Comparison of ENCODE assay signal across 8 mouse cellular contexts in the genomic region with DNA sequence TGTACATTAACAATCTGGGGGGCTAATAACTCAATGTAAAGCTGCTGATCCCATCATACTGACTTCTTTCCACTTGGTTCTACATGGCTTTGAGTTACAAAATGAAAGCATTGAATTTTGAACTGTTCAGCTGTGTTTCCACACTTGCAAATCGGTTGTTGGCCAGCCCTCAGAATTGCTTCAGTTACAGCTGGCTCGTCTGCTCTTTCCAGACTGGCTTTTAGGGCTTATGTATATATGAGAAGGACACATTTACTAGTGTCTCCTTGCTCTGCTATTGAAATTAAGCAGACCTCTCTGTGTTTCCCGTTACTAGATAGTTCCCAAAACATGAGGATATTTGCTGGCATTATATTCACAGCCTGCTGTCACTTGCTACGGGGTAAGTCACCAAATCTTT. TPM values are rescaled to one million over a fixed set of nuclear protein-coding genes. Genes with fewer than 3 reads are reported as not detected.
DNase-seq lines count a peak whose midpoint lies in the region; ATAC-seq and TF ChIP-seq lines count a peak whose summit lies in the region.
"Had no signal": no experiment of that assay in that cellular context is flagged by ENCODE, and none has a peak within 500 bp of the region (broad histone marks: within the 10 kb centered on the region; RNA-seq: fewer than 3 reads in every experiment).

No protein-coding gene starts in this region.

- ATAC-seq in liver, embryonic 15.5 days (ENCODE audit: insufficient read depth): no peak
- ATAC-seq in midbrain, embryonic 15.5 days (replicated peaks): no peak

- peaks cover 50% of the 10 kb centered on the region for H3K79me2 ChIP-seq in CH12.LX (replicated peaks; ENCODE audit: control insufficient read depth, extremely low read depth, insufficient read depth, poor library complexity, severe bottlenecking)

- dilution Hi-C loops in CH12.LX (cut with MboI; ENCODE audit: extremely low pct_ligation_motif_present, extremely low pct_unique_long_range_greater_than_20kb, low sequenced_read_pairs): no loop called here

- no peak for TF ChIP-seq EP300 in CH12.LX (IDR thresholded peaks at IDR 0.05; ENCODE audit: low read length)

- no peak for TF ChIP-seq RAD21 in CH12.LX (IDR thresholded peaks at IDR 0.05; ENCODE audit: low read depth, low read length)

- in situ Hi-C loops in CH12.LX (cut with MboI; ENCODE audit: low pct_ligation_motif_present, low pct_unique_long_range_greater_than_20kb, low sequenced_read_pairs): loop anchor here (5.0 to 25.0 kb wide), 3 partner anchors 120 to 585 kb away; a partner anchor contains a TSS

- no peaks in the 10 kb centered on the region for H3K9me3 ChIP-seq in CH12.LX (replicated peaks; ENCODE audit: low read length)
- H3K9me3 ChIP-seq in liver, embryonic 15.5 days (replicated peaks): no peaks in the 10 kb centered on the region
- no peaks in the 10 kb centered on the region for H3K9me3 ChIP-seq in midbrain, embryonic 15.5 days

- 0 out of 2 replicates have a peak, but pooled peaks cover 2% of the 10 kb centered on the region for H3K4me1 ChIP-seq in kidney, adult 2 months (ENCODE audit: control insufficient read depth, insufficient read depth, low read length)
- H3K4me1 ChIP-seq in CH12.LX (ENCODE audit: control insufficient read depth in 1 of 2, insufficient read depth in 2 of 2): peaks cover 17 to 36% of the 10 kb centered on the region in 2 experiments
- peaks cover 27% of the 10 kb centered on the region for H3K4me1 ChIP-seq in liver, embryonic 15.5 days (replicated peaks)
- peaks cover 5% of the 10 kb centered on the region for H3K4me1 ChIP-seq in midbrain, embryonic 15.5 days

- no peak overlapping the region for H3K27ac ChIP-seq in kidney, adult 2 months (ENCODE audit: insufficient read depth, low read depth, low read length)
- H3K27ac ChIP-seq in CH12.LX (ENCODE audit: insufficient read depth, low read depth): peak overlapping the region; percentile 85; the same call in 1 of the 2 replicates
- H3K27ac ChIP-seq in liver, embryonic 15.5 days (replicated peaks): peak overlapping the region; percentile 51
- H3K27ac ChIP-seq in midbrain, embryonic 15.5 days: no peak overlapping the region

- peak overlapping the region; percentile 20 for H3K4me3 ChIP-seq in kidney, adult 2 months (ENCODE audit: insufficient read depth, low read depth, low read length)
- H3K4me3 ChIP-seq in CH12.LX (replicated peaks in 1 of 3; ENCODE audit: low read depth in 2 of 3, low read length in 2 of 3, poor library complexity in 1 of 3): peak overlapping the region; percentile 53 to 71 (median 63)
- H3K4me3 ChIP-seq in liver, embryonic 15.5 days (replicated peaks): peak overlapping the region; percentile 34
- H3K4me3 ChIP-seq in midbrain, embryonic 15.5 days: no peak overlapping the region

- H3K27me3 ChIP-seq in kidney, adult 2 months (replicated peaks; ENCODE audit: control insufficient read depth, insufficient read depth, low read length): no peaks in the 10 kb centered on the region
- H3K27me3 ChIP-seq in CH12.LX (replicated peaks): no peaks in the 10 kb centered on the region
- H3K27me3 ChIP-seq in liver, embryonic 15.5 days: no peaks in the 10 kb centered on the region
- no peaks in the 10 kb centered on the region for H3K27me3 ChIP-seq in midbrain, embryonic 15.5 days (replicated peaks)

- H3K4me2 ChIP-seq in CH12.LX (ENCODE audit: insufficient read depth, low read depth, poor library complexity, severe bottlenecking): peak overlapping the region; percentile 98
- peak overlapping the region; percentile 44 for H3K4me2 ChIP-seq in liver, embryonic 15.5 days
- no peak overlapping the region for H3K4me2 ChIP-seq in midbrain, embryonic 15.5 days

- WGBS in kidney, adult 2 months: 42% methylated on average over 4 of the region's 4 CpGs
- WGBS in liver, embryonic 15.5 days (ENCODE audit: insufficient replicate concordance): 44% methylated on average over 4 of the region's 4 CpGs
- 76% methylated on average over 4 of the region's 4 CpGs for WGBS in midbrain, embryonic 15.5 days

- peak; percentile 17 for DNase-seq in kidney, adult 2 months
- no peak for DNase-seq in kidney, postnatal 4 days
- no peak for DNase-seq in CH12.LX (ENCODE audit: extremely low read depth)
- DNase-seq in brain, embryonic 14.5 days (ENCODE audit: low read depth): peak; percentile 61
- DNase-seq in Muller cell, postnatal 12 days (ENCODE audit: inconsistent ontology term): no peak

- peak overlapping the region; percentile 88 for H3K9ac ChIP-seq in CH12.LX (ENCODE audit: insufficient read depth, low read depth)
- H3K9ac ChIP-seq in liver, embryonic 15.5 days: peak overlapping the region; percentile 5; the same call in 1 of the 2 replicates
- H3K9ac ChIP-seq in midbrain, embryonic 15.5 days: no peak overlapping the region

- no peaks in the 10 kb centered on the region for H3K36me3 ChIP-seq in kidney, adult 2 months (ENCODE audit: control insufficient read depth, insufficient read depth, low read length)
- H3K36me3 ChIP-seq in CH12.LX (replicated peaks in 1 of 2; ENCODE audit: control insufficient read depth in 1 of 2, insufficient read depth in 1 of 2, low read length in 1 of 2): peaks cover 6 to 28% of the 10 kb centered on the region in 2 experiments
- H3K36me3 ChIP-seq in liver, embryonic 15.5 days (replicated peaks): no peaks in the 10 kb centered on the region
- H3K36me3 ChIP-seq in midbrain, embryonic 15.5 days (replicated peaks): no peaks in the 10 kb centered on the region

- no peak for TF ChIP-seq CTCF in kidney, adult 2 months (conservative IDR thresholded peaks at IDR 0.05; ENCODE audit: insufficient read depth, insufficient read length, low read depth, low read length)
- no peak for TF ChIP-seq CTCF in CH12.LX (conservative IDR thresholded peaks at IDR 0.05 in 1 of 2, IDR thresholded peaks at IDR 0.05 in 1 of 2; ENCODE audit: low read depth in 2 of 2, low read length in 2 of 2)
- no peak for TF ChIP-seq CTCF in brain, embryonic 14.5 days (IDR thresholded peaks at IDR 0.05; ENCODE audit: borderline replicate concordance, extremely low read depth, insufficient read depth, insufficient read length)

- no peak for TF ChIP-seq POLR2A in kidney, adult 2 months (IDR thresholded peaks at IDR 0.05; ENCODE audit: low read depth, low read length)
- TF ChIP-seq POLR2A in CH12.LX (IDR thresholded peaks at IDR 0.05; ENCODE audit: low read depth, low read length): no peak
- TF ChIP-seq POLR2A in brain, embryonic 14.5 days (IDR thresholded peaks at IDR 0.05; ENCODE audit: borderline replicate concordance, extremely low read depth, insufficient read depth, insufficient read length, poor library complexity, severe bottlenecking): no peak

TF ChIP-seq in CH12.LX, 34 proteins besides CTCF, POLR2A, EP300 and RAD21 (continues in another document):
- TF ChIP-seq ZMIZ1 (IDR thresholded peaks at IDR 0.05; ENCODE audit: low read depth, low read length) (no peak), ZKSCAN1 (IDR thresholded peaks at IDR 0.05; ENCODE audit: borderline replicate concordance, low read depth, low read length) (no peak), PAX5 (IDR thresholded peaks at IDR 0.05; ENCODE audit: low read length) (no peak), GABPA (IDR thresholded peaks at IDR 0.05; ENCODE audit: insufficient replicate concordance, low read depth, low read length) (no peak), ZNF384 (IDR thresholded peaks at IDR 0.05; ENCODE audit: low read depth, low read length) (no peak), HCFC1 (IDR thresholded peaks at IDR 0.05; ENCODE audit: low read depth, low read length) (no peak), TCF12 (IDR thresholded peaks at IDR 0.05; ENCODE audit: low read depth, low read length) (0 out of 2 replicates have a peak, but pooled peaks have one; percentile 11)

RNA-seq across cellular contexts. Expression of a gene that starts 4.9 kb away (rescaled TPM):
- polyA plus RNA-seq in kidney, adult 2 months (2012; rRNA removed): 2.5 and 4.3 TPM in 2 replicates
- total RNA-seq in CH12.LX (2012; rRNA removed): 4.7 and 6.7 TPM in 2 replicates
- total RNA-seq in CH12.LX (2014; rRNA removed): 7.4 and 8.6 TPM in 2 replicates
- polyA plus RNA-seq in CH12.LX (2012; ENCODE audit: insufficient read length, low read depth): 14.7 and 15.9 TPM in 2 replicates
- polyA plus RNA-seq in brain, embryonic 14.5 days (2012; rRNA removed): 1.00 and 1.1 TPM in 2 replicates
- polyA plus RNA-seq in liver, embryonic 15.5 days (2015; fragmentation: Nextera tagmentation; extraction: Ambion mirVana): 0.76 and 1.1 TPM in 2 replicates
- polyA plus RNA-seq in midbrain, embryonic 15.5 days (2015; fragmentation: Nextera tagmentation; extraction: Ambion mirVana): 0.77 and 0.83 TPM in 2 replicates
- polyA plus RNA-seq: limb, embryonic 11.5 days had no signal

RNA-seq across cellular contexts. Expression of a gene that starts 4.9 kb away (rescaled TPM):
- 25.2 and 30.8 TPM in 2 replicates for polyA plus RNA-seq in kidney, adult 2 months (2012; rRNA removed)
- 27.7 and 31.3 TPM in 2 replicates for total RNA-seq in CH12.LX (2012; rRNA removed)
- total RNA-seq in CH12.LX (2014; rRNA removed): 27.9 and 33.0 TPM in 2 replicates
- polyA plus RNA-seq in CH12.LX (2012; ENCODE audit: insufficient read length, low read depth): 38.3 and 40.6 TPM in 2 replicates
- polyA plus RNA-seq in brain, embryonic 14.5 days (2012; rRNA removed): 50.7 and 63.5 TPM in 2 replicates
- polyA plus RNA-seq in liver, embryonic 15.5 days (2015; fragmentation: Nextera tagmentation; extraction: Ambion mirVana): 28.9 and 29.8 TPM in 2 replicates
- polyA plus RNA-seq in midbrain, embryonic 15.5 days (2015; fragmentation: Nextera tagmentation; extraction: Ambion mirVana): 76.6 and 85.7 TPM in 2 replicates

RNA-seq across cellular contexts. Expression of a gene that starts 37.7 kb away (rescaled TPM):
- 0.11 TPM in 1 of 2 replicates, not detected in the other for polyA plus RNA-seq in kidney, adult 2 months (2012; rRNA removed)
- total RNA-seq in CH12.LX (2012; rRNA removed) (not detected in 2 replicates), CH12.LX (2014; rRNA removed) (not detected in 2 replicates)
- polyA plus RNA-seq in CH12.LX (2012; ENCODE audit: insufficient read length, low read depth): not detected in 2 replicates
- polyA plus RNA-seq in brain, embryonic 14.5 days (2012; rRNA removed): 1.3 and 1.5 TPM in 2 replicates
- not detected in 2 replicates for polyA plus RNA-seq in liver, embryonic 15.5 days (2015; fragmentation: Nextera tagmentation; extraction: Ambion mirVana)
- 2.4 and 2.5 TPM in 2 replicates for polyA plus RNA-seq in midbrain, embryonic 15.5 days (2015; fragmentation: Nextera tagmentation; extraction: Ambion mirVana)
- polyA plus RNA-seq: limb, embryonic 11.5 days had no signal

RNA-seq across cellular contexts. Expression of a gene that starts 38.6 kb away (rescaled TPM):
- polyA plus RNA-seq in kidney, adult 2 months (2012; rRNA removed): 0.17 TPM in 1 of 2 replicates, not detected in the other
- 1.6 and 1.7 TPM in 2 replicates for total RNA-seq in CH12.LX (2012; rRNA removed)
- 1.4 and 2.4 TPM in 2 replicates for total RNA-seq in CH12.LX (2014; rRNA removed)
- polyA plus RNA-seq in CH12.LX (2012; ENCODE audit: insufficient read length, low read depth): 4.6 and 5.5 TPM in 2 replicates
- 0.10 TPM in 1 of 2 replicates, not detected in the other for polyA plus RNA-seq in brain, embryonic 14.5 days (2012; rRNA removed)
- not detected in 2 replicates for polyA plus RNA-seq in liver, embryonic 15.5 days (2015; fragmentation: Nextera tagmentation; extraction: Ambion mirVana)
- 0.10 TPM in 1 of 2 replicates, not detected in the other for polyA plus RNA-seq in midbrain, embryonic 15.5 days (2015; fragmentation: Nextera tagmentation; extraction: Ambion mirVana)
- polyA plus RNA-seq: limb, embryonic 11.5 days had no signal

RNA-seq across cellular contexts. Expression of a gene that starts 47.0 kb away (rescaled TPM):
- 2.6 and 3.1 TPM in 2 replicates for polyA plus RNA-seq in kidney, adult 2 months (2012; rRNA removed)
- total RNA-seq in CH12.LX (2012; rRNA removed) (8.0 and 11.2 TPM in 2 replicates), CH12.LX (2014; rRNA removed) (8.5 and 9.8 TPM in 2 replicates)
- polyA plus RNA-seq in CH12.LX (2012; ENCODE audit: insufficient read length, low read depth): 5.1 and 5.7 TPM in 2 replicates
- 1.0 and 1.6 TPM in 2 replicates for polyA plus RNA-seq in brain, embryonic 14.5 days (2012; rRNA removed)
- polyA plus RNA-seq in liver, embryonic 15.5 days (2015; fragmentation: Nextera tagmentation; extraction: Ambion mirVana): 0.46 and 0.76 TPM in 2 replicates
- polyA plus RNA-seq in midbrain, embryonic 15.5 days (2015; fragmentation: Nextera tagmentation; extraction: Ambion mirVana): 1.5 and 1.9 TPM in 2 replicates

Comparison
In these comparisons a context has a peak if more than half of its experiments do, and no peak if none do; other contexts are left out.
1. DNase-seq: peak in kidney, adult 2 months (single experiment) and brain, embryonic 14.5 days (single experiment); none in kidney, postnatal 4 days (0 of 2), CH12.LX (single experiment) and Muller cell, postnatal 12 days (single experiment).
2. H3K27ac ChIP-seq: peak in CH12.LX (single experiment) and liver, embryonic 15.5 days (single experiment); none in kidney, adult 2 months (single experiment) and midbrain, embryonic 15.5 days (single experiment).